Mouse (Mus musculus) limb, embryonic 12.5 days (tissue): ENCODE results near the gene Rabgap1l. TPM values are rescaled to one million over a fixed set of nuclear protein-coding genes. Genes with fewer than 3 reads are reported as not detected.

Source experiments
- ATAC-seq: fragments of 200-750 bp; cut with Nextera tagmentation; 2 replicates; pipeline ENCODE4 v1.8.0; 2017; ENCODE audit warnings: low read depth, moderate TSS enrichment; ENCODE audit not compliant: insufficient number of reproducible peaks, insufficient read depth, low FRiP score, low TSS enrichment
- H3K27ac ChIP-seq: fragments of 300-500 bp; sonication (generic); 2 replicates; pipeline ENCODE4 v1.5.1; 2016; ENCODE audit warnings: mild to moderate bottlenecking, moderate library complexity
- H3K27me3 ChIP-seq: fragments of 300-500 bp; sonication (generic); 2 replicates; pipeline ENCODE4 v1.6.1; 2016; ENCODE audit warnings: mild to moderate bottlenecking, moderate library complexity
- H3K36me3 ChIP-seq: fragments of 300-500 bp; sonication (generic); 2 replicates; pipeline ENCODE4 v1.6.1; 2016; ENCODE audit warnings: mild to moderate bottlenecking, moderate library complexity
- H3K4me1 ChIP-seq: fragments of 300-500 bp; sonication (generic); replicated peaks from 2 replicates; pipeline ENCODE4 v1.6.1; 2016
- H3K4me2 ChIP-seq: fragments of 300-500 bp; sonication (generic); 2 replicates; pipeline ENCODE4 v1.6.1; 2016; ENCODE audit warnings: mild to moderate bottlenecking, moderate library complexity
- H3K4me3 ChIP-seq: fragments of 300-500 bp; sonication (generic); replicated peaks from 2 replicates; pipeline ENCODE4 v1.5.1; 2016; ENCODE audit warnings: mild to moderate bottlenecking
- H3K9ac ChIP-seq: fragments of 300-500 bp; sonication (generic); replicated peaks from 2 replicates; pipeline ENCODE4 v1.6.1; 2016; ENCODE audit warnings: mild to moderate bottlenecking, moderate library complexity
- H3K9me3 ChIP-seq: fragments of 300-500 bp; sonication (generic); 2 replicates; pipeline ENCODE4 v1.6.1; 2016; ENCODE audit warnings: mild to moderate bottlenecking, moderate library complexity
- WGBS: fragments of 180-500 bp; shearing (Covaris S2); methylation state at CpG from one replicate; pipeline ENCODE4 v1.1.7; 2016; 5-methylcytosine and 5-hydroxymethylcytosine counted together
- polyA plus RNA-seq: library from polyadenylated mRNA; unstranded; fragments of >200 nt; fragmentation: Nextera tagmentation; extraction: Ambion mirVana; gene quantifications from 2 replicates; pipeline ENCODE4 v1.2.1, GENCODE M21; 2016

Gene Rabgap1l
- polyA plus RNA-seq, 1 experiment from 2014 or later, result 17.3 TPM

GRCm38 (mm10) chr1:160231013-160231412 is 562.0 kb downstream of the Rabgap1l start:
- H3K4me3 ChIP-seq, result no peak overlapping the region
- no peak for ATAC-seq
- H3K27ac ChIP-seq, result no peak overlapping the region
- H3K4me1 ChIP-seq, result no peaks in the 10 kb centered on the region
- H3K4me2 ChIP-seq, result no peak overlapping the region
- H3K36me3 ChIP-seq, result no peaks in the 10 kb centered on the region
- WGBS, result 52% methylated on average over 4 of the region's 4 CpGs
- no peak overlapping the region for H3K9ac ChIP-seq
- H3K27me3 ChIP-seq, result no peaks in the 10 kb centered on the region
- no peaks in the 10 kb centered on the region for H3K9me3 ChIP-seq

- no peaks in the 10 kb centered on the region for H3K27me3 ChIP-seq
- H3K9ac ChIP-seq, result no peak overlapping the region
- no peak overlapping the region for H3K4me3 ChIP-seq
- no peaks in the 10 kb centered on the region for H3K36me3 ChIP-seq
- no peaks in the 10 kb centered on the region for H3K9me3 ChIP-seq
- H3K4me1 ChIP-seq, result peaks cover 3% of the 10 kb centered on the region; the same call in 1 of the 2 replicates
- no peak for ATAC-seq
- no peak overlapping the region for H3K4me2 ChIP-seq
- H3K27ac ChIP-seq, result no peak overlapping the region
These were observed 565.2 kb downstream of the Rabgap1l start for GRCm38 (mm10) chr1:160227850-160228249.

GRCm38 (mm10) chr1:160227196-160227595 is 565.8 kb downstream of the Rabgap1l start:
- Histone ChIP-seq H3K4me3 (no peak overlapping the region), H3K4me1 (peaks cover 3% of the 10 kb centered on the region; the same call in 1 of the 2 replicates), H3K36me3 (no peaks in the 10 kb centered on the region), H3K9ac (no peak overlapping the region), H3K27me3 (no peaks in the 10 kb centered on the region), H3K9me3 (no peaks in the 10 kb centered on the region), H3K4me2 (no peak overlapping the region), H3K27ac (no peak overlapping the region)
- no peak for ATAC-seq
- 84% methylated on average over 4 of the region's 4 CpGs for WGBS

GRCm38 (mm10) chr1:160224093-160224492 is 568.9 kb downstream of the Rabgap1l start:
- Histone ChIP-seq H3K27me3 (no peaks in the 10 kb centered on the region), H3K9me3 (no peaks in the 10 kb centered on the region), H3K4me3 (no peak overlapping the region), H3K36me3 (no peaks in the 10 kb centered on the region), H3K9ac (no peak overlapping the region), H3K27ac (no peak overlapping the region), H3K4me2 (no peak overlapping the region), H3K4me1 (peaks cover 3% of the 10 kb centered on the region; the same call in 1 of the 2 replicates)
- no peak for ATAC-seq
- WGBS, result 30% methylated on average over 2 of the region's 2 CpGs

- H3K27me3 ChIP-seq, result no peaks in the 10 kb centered on the region
- no peak overlapping the region for H3K4me2 ChIP-seq
- H3K27ac ChIP-seq, result no peak overlapping the region
- H3K4me1 ChIP-seq, result no peaks in the 10 kb centered on the region
- no peak overlapping the region for H3K9ac ChIP-seq
- no peaks in the 10 kb centered on the region for H3K9me3 ChIP-seq
- WGBS, result 86% methylated on average over 3 of the region's 3 CpGs
- no peaks in the 10 kb centered on the region for H3K36me3 ChIP-seq
- ATAC-seq, result no peak
- H3K4me3 ChIP-seq, result no peak overlapping the region
These were observed 575.1 kb downstream of the Rabgap1l start for GRCm38 (mm10) chr1:160217898-160218297.

GRCm38 (mm10) chr1:160214171-160214570 is 578.8 kb downstream of the Rabgap1l start:
- H3K27ac ChIP-seq, result no peak overlapping the region
- peak overlapping the region; percentile 68; the same call in 1 of the 2 replicates for H3K4me2 ChIP-seq
- no peak overlapping the region for H3K9ac ChIP-seq
- no peaks in the 10 kb centered on the region for H3K36me3 ChIP-seq
- H3K4me1 ChIP-seq, result peaks cover 10% of the 10 kb centered on the region
- no peaks in the 10 kb centered on the region for H3K27me3 ChIP-seq
- H3K4me3 ChIP-seq, result no peak overlapping the region
- H3K9me3 ChIP-seq, result no peaks in the 10 kb centered on the region
- no peak for ATAC-seq
- WGBS, result 88% methylated on average over 7 of the region's 7 CpGs

- Histone ChIP-seq H3K4me2 (peak within 1 kb of the TSS; percentile 68), H3K27me3 (no peaks in the 10 kb centered on the region), H3K9ac (peak within 1 kb of the TSS; percentile 93), H3K36me3 (peaks cover under 1% of the 10 kb centered on the region; the same call in 1 of the 2 replicates), H3K4me3 (peak within 1 kb of the TSS; percentile 87), H3K9me3 (no peaks in the 10 kb centered on the region), H3K27ac (peak within 1 kb of the TSS; percentile 98), H3K4me1 (peaks cover 10% of the 10 kb centered on the region)
- peak; percentile 99 for ATAC-seq
- WGBS, result under 1% methylated on average over 76 of the region's 76 CpGs
These were observed 580.0 kb downstream of the Rabgap1l start, which contains the start of gene Cacybp for GRCm38 (mm10) chr1:160212703-160213669. Gene Cacybp, minus strand, starts transcription at chr1:160212875.

- peak overlapping the region; percentile 87 for H3K4me3 ChIP-seq
- H3K9me3 ChIP-seq, result no peaks in the 10 kb centered on the region
- peaks cover 10% of the 10 kb centered on the region for H3K4me1 ChIP-seq
- H3K9ac ChIP-seq, result peak overlapping the region; percentile 93
- WGBS, result under 1% methylated on average over 45 of the region's 45 CpGs
- H3K27ac ChIP-seq, result peak overlapping the region; percentile 98
- peaks cover 9% of the 10 kb centered on the region; the same call in 1 of the 2 replicates for H3K36me3 ChIP-seq
- no peaks in the 10 kb centered on the region for H3K27me3 ChIP-seq
- peak; percentile 75 for ATAC-seq
- H3K4me2 ChIP-seq, result peak overlapping the region; percentile 68
These were observed 580.8 kb downstream of the Rabgap1l start for GRCm38 (mm10) chr1:160212123-160212691.

GRCm38 (mm10) chr1:160211597-160212122 is 581.4 kb downstream of the Rabgap1l start:
- H3K4me2 ChIP-seq, result peak overlapping the region; percentile 68
- H3K4me1 ChIP-seq, result peaks cover 10% of the 10 kb centered on the region
- peak overlapping the region; percentile 87 for H3K4me3 ChIP-seq
- no peaks in the 10 kb centered on the region for H3K9me3 ChIP-seq
- ATAC-seq, result no peak
- peak overlapping the region; percentile 98; the same call in 1 of the 2 replicates for H3K27ac ChIP-seq
- H3K36me3 ChIP-seq, result peaks cover 14% of the 10 kb centered on the region
- H3K27me3 ChIP-seq, result no peaks in the 10 kb centered on the region
- H3K9ac ChIP-seq, result peak overlapping the region; percentile 93
- WGBS, result 2% methylated on average over 8 of the region's 8 CpGs

- Histone ChIP-seq H3K9me3 (no peaks in the 10 kb centered on the region), H3K27me3 (no peaks in the 10 kb centered on the region), H3K4me2 (peak overlapping the region; percentile 68), H3K4me3 (peak overlapping the region; percentile 87), H3K36me3 (peaks cover 25% of the 10 kb centered on the region), H3K4me1 (peaks cover 10% of the 10 kb centered on the region), H3K9ac (no peak overlapping the region), H3K27ac (no peak overlapping the region)
- 74% methylated on average over 3 of the region's 3 CpGs for WGBS
- ATAC-seq, result no peak
These were observed 582.4 kb downstream of the Rabgap1l start for GRCm38 (mm10) chr1:160210566-160210965.

GRCm38 (mm10) chr1:160209844-160210243 is 583.2 kb downstream of the Rabgap1l start:
- no peak for ATAC-seq
- WGBS, result 85% methylated on average over 2 of the region's 2 CpGs
- Histone ChIP-seq H3K4me3 (no peak overlapping the region), H3K4me1 (peaks cover 10% of the 10 kb centered on the region), H3K9ac (no peak overlapping the region), H3K9me3 (no peaks in the 10 kb centered on the region), H3K36me3 (peaks cover 31% of the 10 kb centered on the region), H3K27ac (no peak overlapping the region), H3K27me3 (no peaks in the 10 kb centered on the region), H3K4me2 (no peak overlapping the region)
